Mouse (Mus musculus) spleen, postnatal 36 days (tissue): ENCODE data around the gene Btbd35f8.
"Not testable (repeated sequence)": the region's sequence is repeated elsewhere in the genome, so short reads cannot be mapped to it uniquely, and the experiment has no call there.

Experiments
- DNase-seq, 2 experiments: peaks; one replicate each; pipeline ENCODE4 v3.0.0; 2022; ENCODE audit warnings: low spot score in 2 of 2, mixed read lengths in 1 of 2

The Btbd35f8 gene

GRCm38 (mm10) chrX:34450224-34450623 lies at the start of gene Btbd35f8:
Gene Btbd35f8 (plus strand): TSS chrX:34450524.
- DNase-seq, result not testable (repeated sequence)
